Mouse (Mus musculus): ENCODE results near the gene Olfr1206.

Gene Olfr1206

DNA sequence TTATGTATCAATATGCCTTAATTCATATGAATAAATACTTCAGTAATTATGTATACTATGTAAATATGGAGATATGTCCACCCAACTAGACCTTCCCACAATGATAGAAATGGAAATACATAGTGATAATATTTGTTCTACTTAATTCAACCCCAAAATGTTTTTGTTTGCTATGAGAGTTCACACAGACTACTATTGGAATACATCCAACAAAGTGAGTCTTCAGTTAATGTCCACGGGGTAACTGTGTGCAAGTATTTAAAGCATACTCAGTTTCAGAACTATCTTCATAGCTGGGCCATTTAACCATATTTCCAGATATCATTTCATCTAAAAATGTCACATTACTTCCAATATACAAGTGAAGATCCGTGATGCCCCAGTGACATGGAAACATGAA, at the start of gene Olfr1206:
Olfr1206 (plus strand) TSS at position 301 of the 400 bp plus-strand sequence.
- DNase-seq (ENCODE audit: low read depth, low spot score), result no peak

DNA sequence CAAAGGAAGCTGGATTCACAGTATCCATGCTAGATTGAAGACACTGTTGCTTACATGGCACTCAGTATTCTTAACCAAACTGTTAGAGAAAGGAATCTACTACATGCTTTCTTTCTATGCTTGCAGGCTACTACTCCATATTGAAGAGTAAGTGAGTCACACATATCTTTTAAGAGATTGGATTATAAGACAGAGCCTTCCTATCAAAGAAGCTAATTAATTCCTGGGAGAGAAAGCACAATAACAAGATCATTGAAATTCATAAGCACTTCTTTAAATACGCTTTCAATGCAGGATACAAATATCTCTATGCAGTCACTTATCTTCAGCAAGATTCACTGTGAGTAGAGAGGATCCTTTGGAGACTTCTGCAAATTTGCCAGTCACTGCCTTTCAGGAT, 48.8 kb upstream of the Olfr1206 start, which contains the start of gene Olfr1202:
Olfr1202 (plus strand) TSS at position 301 of the 400 bp plus-strand sequence.
- no peak for DNase-seq (ENCODE audit: low read depth, low spot score)

DNA sequence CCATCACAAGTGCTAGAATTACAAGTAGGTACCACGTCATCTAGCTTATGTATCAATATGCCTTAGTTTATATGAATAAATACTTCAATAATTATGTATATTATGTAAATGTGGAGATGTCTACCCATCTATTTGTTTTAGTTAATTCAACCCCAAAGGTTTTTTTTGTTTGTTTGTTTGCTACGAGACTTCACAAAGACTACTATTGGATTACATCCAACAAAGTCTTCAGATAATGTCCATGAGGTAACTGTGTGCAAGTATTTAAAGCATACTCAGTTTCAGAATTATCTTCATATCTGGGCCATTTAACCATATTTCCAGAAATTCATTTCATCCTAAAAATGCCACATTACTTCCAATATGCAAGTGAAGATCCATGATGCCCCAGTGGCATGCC, 33.6 kb upstream of the Olfr1206 start, which contains the start of gene Olfr1205:
Olfr1205 (plus strand) TSS at position 301 of the 400 bp plus-strand sequence.
- DNase-seq (ENCODE audit: low read depth, low spot score), result no peak

DNA sequence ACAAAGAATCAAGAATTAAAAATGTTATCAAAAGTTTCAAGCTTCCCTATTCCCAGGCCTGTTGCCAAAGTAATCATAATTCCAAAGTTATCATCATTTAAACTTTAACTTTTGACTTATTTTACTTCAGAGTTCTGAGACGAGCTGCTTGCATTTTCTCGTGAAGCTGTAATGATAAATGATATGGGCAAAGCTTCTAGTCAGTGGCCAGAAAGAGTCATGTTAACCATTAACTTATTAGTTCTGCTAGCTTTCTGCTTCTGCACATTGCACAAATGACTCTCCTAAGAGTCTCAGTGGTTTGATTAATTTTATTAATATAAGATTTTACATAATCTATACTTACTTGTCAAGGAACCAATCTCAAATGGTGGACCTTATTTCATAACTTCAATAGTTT, 24.6 kb upstream of the Olfr1206 start:
- DNase-seq (ENCODE audit: low read depth, low spot score), result no peak

DNA sequence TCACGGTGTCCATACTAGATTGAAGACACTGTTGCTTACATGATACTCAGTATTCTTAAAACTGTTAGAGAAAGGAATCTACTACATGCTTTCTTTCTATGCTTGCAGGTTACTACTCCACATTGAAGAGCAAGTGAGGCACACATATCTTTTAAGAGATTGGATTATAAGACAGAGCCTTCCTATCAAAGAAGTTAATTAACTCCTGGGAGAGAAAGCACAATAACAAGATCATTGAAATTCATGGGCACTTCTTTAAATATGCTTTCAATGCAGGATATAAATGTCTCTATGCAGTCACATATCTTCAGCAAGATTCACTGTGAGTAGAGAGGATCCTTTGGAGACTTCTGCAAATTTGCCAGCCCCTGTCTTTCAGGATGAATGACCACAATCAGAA, 14.0 kb upstream of the Olfr1206 start, which contains the start of gene Olfr1204:
Olfr1204 (plus strand) TSS at position 301 of the 400 bp plus-strand sequence.
- no peak for DNase-seq (ENCODE audit: low read depth, low spot score)

DNA sequence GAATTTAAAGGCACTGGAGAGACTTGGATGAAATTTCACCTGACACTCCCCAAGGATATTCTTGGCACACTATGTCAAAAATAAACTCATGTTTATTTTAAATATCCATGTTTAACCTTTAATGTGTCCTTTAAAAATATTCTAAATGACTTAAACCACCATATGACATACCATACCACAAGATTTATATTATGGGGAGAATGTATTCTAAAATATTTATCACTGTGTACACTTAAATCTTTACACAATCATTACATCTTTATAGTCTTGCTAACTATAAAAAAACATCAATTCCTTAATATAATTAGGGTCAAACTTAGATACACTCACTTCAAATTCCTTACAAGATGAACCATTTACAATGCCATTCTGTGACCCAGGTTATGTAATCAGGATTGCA, 39.2 kb downstream of the Olfr1206 start, which contains the start of gene Olfr1208:
Olfr1208 (minus strand) TSS at position 101 of the 400 bp plus-strand sequence.
- no peak for DNase-seq (ENCODE audit: low read depth, low spot score)

DNA sequence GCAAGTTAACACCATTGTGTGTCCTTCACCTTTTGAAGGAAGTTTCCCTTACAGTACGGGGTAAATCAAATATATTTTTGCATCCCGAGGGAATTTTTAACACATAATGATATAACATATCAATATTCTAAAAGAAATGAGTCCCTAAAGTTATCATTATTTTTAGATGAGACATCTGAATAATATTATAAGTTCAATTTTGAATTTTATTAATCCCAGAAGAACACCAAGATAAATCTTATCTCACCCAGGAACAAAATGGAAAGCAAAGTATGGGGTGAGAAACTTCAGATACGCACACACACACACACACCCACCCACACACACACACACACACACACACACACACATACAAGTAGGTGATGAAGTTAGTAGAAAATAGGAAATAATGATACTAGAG, 52.0 kb downstream of the Olfr1206 start, which contains the start of gene Olfr1209:
Olfr1209 (minus strand) TSS at position 101 of the 400 bp plus-strand sequence.
- DNase-seq (ENCODE audit: low read depth, low spot score), result no peak
